Mouse (Mus musculus) adrenal gland, postnatal 0 days (tissue): ENCODE data around the gene Efs. TPM values are rescaled to one million over a fixed set of nuclear protein-coding genes. Genes with fewer than 3 reads are reported as not detected.

Source experiments
- microRNA-seq: library from miRNA; unstranded; fragments of <30 nt; microRNA quantifications from one replicate; pipeline ENCODE4, GENCODE M21; 2016; ENCODE audit warnings: borderline replicate concordance; ENCODE audit not compliant: insufficient number of aligned reads
- polyA plus RNA-seq: library from polyadenylated mRNA; unstranded; fragments of >200 nt; fragmentation: Nextera tagmentation; extraction: Ambion mirVana; gene quantifications from 2 replicates; pipeline ENCODE4 v1.2.1, GENCODE M21; 2015

Gene Efs
- polyA plus RNA-seq = 10.4 and 13.2 TPM in 2 replicates

DNA sequence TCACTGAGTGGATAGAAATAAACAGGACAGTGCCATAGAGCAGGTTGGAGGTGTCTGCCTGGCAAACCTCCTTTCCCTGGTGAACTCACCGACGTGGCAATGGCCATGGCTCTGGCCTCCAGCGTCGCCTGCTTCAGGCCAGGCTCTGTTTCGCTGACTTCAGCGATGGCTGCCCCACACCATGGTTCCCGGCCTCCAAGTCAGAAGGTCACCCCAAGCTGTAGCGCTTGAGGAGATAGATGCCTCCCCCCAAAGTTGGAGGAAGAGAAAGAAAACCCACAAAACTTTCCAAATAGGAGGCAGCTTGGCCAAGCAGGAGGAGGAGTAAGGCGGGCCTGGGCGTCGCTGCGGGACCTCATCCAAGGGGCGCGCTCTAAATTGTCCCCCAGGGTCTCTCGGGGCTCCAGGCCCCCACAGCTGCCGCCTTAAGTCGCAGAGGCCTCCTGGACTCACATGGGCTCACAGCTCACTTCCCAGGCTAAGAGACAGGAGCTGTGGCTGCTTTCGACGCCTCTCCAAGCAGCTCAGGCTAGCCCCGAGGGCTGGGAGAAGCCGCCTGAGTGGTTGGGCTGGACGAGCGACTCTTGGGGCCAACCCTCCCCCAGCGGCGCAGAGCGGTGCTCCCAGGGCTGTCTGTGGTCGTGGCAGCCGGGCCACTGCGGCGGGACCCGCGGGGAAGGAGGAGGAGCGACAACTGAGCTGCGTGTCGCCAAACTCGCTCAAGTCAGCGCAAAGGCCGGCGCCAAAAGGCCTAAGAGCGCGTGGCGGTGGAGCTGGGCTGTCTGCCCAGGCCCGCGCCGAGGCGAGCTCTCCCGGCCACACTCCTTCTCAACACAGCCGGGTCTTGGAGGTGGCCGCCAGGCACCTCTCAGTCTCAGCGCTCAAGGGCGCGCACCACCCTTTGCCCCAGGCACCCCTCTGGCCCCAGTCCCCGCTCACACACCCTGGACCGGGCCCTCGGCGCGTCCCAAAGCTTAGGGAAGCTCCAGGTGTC is at the start of gene Efs:
TSS of gene Efs (minus strand) at position 778 of the 994 bp plus-strand sequence.

DNA sequence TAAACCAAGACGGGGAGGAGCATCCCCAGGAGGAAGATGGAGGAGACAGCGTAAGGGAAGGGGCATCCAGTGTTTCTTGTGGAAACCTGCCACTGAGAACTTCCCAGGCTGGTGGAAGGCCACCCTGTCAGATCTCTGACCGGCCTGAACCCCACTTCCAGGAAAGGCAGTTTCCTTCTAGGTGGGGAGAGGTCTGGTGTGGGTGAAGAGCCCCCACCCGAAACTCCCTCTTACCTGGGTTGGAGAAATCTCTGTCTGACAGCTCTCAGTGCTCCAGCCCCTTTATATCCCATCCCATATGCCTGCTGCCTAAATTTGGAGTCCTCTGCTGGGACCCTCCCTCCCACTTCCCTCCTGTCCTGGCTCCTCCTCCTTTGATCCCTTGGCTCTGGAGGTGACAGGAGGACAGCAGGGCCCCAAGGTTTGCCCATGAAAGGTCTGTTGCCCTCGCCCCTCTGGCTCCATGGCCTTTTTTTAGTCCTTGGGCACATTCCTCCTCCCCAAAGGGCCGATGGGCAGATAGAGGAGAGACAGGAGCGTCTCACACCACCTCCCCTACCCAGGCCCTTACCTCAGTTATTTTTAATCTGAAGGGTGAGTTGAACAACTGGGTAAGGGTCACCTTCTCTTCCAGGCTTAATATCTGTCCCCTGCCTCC is 40.5 kb upstream of the Efs start, which contains the start of gene Myh6:
TSS of gene Myh6 (minus strand) at position 608 of the 658 bp plus-strand sequence.

GRCm38 (mm10) chr14:54935904-54936830 is 10.2 kb upstream of the Efs start, which contains the start of gene Cmtm5:
TSS of gene Cmtm5 (plus strand) at chr14:54936261.

DNA sequence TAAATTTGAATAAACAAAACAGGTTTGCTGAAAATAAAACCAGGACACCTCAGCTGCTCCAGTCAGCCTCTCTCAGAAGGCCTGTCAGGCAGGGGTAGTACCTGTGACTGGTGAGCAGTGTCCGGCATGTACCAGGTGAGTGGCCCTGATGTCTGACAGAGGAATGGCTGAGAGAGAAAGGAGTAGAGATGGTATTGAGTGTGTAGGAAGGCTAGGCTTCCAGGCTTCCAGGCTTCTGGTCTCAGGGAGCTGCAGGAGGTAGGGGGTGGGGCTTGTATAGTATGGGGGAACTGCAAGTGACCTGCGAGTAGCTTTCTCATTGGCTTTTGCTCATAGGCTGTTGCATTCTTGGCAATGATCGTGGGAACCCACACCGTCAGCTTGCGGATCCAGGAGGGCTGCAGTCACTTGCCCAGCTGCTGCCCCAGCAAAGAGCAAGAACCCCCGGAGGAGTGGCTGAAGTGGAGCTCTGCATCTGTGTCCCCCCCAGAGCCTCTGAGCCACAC is 6.8 kb upstream of the Efs start, which contains the start of gene Il25:
TSS of gene Il25 (plus strand) at position 51 of the 506 bp plus-strand sequence.

DNA sequence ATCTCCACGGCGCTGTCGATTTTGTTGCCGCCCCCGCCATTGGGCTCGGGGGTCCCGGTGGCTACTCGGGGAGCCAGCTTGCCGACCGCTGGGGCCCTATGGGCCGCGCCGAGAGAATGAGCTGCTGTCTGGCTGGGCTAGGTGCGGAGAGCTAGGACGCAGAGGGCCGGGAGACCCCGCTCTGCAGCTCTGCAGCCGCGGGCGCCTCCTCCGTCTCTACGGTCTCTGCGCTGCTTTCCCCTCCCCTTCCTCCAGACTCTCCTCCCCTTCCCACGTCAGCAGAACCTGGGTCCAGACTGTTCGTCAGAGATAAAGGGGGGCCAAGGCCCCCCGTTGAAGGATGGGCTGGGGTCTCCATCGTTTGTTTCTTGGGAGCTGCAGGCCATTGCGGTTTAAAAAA is 13.0 kb downstream of the Efs start, which contains the start of gene Slc22a17:
TSS of gene Slc22a17 (minus strand) at position 247 of the 400 bp plus-strand sequence.

GRCm38 (mm10) chr14:54892200-54892599 is 33.7 kb downstream of the Efs start, which contains the start of gene Pabpn1:
TSS of gene Pabpn1 (plus strand) at chr14:54892500.

DNA sequence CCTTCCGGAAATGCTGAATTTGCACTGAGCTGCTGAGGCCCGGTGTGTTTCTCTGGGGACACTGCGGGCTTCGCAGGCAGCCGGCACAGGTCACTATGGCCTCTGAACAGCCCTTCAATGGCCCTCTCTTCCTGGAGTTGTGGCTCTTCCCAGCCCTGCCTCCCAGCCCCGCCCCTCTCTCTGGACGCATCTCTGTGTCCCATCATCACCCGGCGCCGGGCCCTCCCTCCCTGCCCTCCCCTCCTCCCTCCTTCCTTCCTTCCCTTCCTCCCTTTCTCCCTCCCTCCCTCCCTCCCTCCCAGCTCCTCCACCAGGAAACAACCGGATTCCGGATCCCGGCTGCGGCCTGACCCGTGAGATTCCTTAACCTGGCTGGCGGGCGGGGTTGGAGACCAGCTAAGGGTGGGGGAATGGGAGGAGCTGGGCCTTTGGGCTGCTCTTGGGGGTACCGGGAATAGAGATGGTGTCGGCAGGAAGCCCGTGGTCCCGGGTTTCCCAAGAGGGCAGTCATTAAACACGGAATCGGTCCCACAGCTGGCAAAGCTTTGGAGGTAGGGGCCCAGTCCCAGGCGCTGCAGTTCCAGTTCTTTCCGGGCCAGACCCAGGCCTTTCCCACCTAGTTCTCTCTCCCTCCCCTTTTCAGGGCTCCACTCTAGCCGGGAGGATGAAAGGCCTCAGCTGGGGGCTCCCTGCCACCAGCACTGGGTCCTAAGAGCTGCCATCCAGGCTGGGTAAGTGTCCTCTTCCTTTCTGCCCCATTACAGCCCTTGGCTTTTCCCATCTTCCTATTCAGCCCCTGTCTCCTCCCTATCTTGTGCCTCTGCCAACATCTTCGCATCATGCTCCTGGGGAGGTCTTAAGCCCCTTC is 42.5 kb downstream of the Efs start, which contains the start of the genes Bcl2l2 and Gm20521:
TSS of gene Bcl2l2 (plus strand) at position 224 of the 868 bp plus-strand sequence.
TSS of gene Gm20521 (plus strand) at position 288 of the 868 bp plus-strand sequence.

DNA sequence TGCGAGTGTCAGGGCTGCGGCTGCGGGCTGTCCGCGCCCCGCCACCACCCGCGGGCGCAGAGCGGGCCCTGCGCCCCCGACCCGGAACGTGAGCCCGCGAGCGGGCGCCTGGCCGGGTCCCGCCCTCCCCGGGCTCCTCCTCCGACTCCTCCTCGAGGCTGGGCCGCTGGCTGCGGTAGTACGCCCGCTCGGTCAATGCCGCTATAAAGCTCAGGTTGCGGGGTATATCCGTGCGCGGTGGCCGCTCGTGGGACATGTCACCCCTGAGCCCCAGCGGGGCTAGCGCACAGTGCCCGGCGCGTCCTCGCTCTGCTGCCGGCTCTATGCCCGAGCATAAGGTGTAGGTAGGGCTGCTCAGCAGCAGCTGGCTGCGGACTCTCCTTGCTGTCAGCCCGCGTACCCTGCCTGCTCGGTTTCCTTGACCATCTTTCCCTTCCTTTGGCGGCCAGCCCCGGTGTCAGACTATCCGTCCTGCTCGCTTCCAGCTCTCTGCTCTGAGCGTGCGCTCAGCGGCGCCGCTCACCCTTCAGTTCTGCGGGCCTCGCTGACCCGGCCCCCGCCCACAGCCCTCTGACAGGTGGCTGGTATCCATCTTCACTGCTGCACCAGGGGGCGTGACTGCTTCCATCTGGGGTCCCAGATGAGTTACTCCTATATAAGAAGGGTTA is 48.7 kb downstream of the Efs start, which contains the start of gene Ppp1r3e:
TSS of gene Ppp1r3e (minus strand) at position 503 of the 668 bp plus-strand sequence.

DNA sequence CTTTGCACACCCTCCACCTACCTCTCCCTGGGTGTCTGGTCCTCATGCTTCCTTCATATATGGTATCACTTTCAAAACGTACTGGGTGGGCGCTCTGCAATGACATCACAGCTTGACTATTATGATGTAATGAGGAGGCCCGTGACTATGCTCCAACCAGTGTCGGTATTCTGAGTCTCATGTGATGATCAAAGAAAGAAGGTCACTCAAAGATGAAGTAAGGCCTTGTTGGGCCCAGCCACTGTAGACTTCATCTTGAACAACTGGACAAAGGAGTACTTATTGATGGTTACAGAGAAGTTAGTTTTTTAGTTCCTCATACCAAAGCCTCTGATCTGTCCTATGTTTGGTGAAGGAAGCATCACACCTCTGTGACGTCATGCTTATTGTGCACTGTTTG is 55.1 kb downstream of the Efs start, which contains the start of gene Homez:
TSS of gene Homez (minus strand) at position 101 of the 400 bp plus-strand sequence.

Small RNA genes lying within 50 kb of the gene (microRNA-seq; reads per million reads assigned to microRNA genes)
- gene Mir208a = not detected
- gene Mir208b = 4.2 reads per million, percentile 3 among the genes with 10 or more reads in this experiment

Other genes starting within 250 kb of the Efs start
- 88.8 and 106 TPM in 2 replicates for gene 1700123O20Rik, start 239.9 kb downstream of the Efs start, polyA plus RNA-seq
- gene Acin1, start 239.2 kb downstream of the Efs start, polyA plus RNA-seq = 49.4 and 65.2 TPM in 2 replicates
- gene Gm29776, start 227.3 kb downstream of the Efs start, polyA plus RNA-seq = 0.11 and 0.19 TPM in 2 replicates
- gene Cebpe, start 214.0 kb downstream of the Efs start, polyA plus RNA-seq = 0.77 and 1.2 TPM in 2 replicates
- 16.5 and 30.8 TPM in 2 replicates for gene Slc7a8, start 144.2 kb downstream of the Efs start, polyA plus RNA-seq
- 1.1 and 1.5 TPM in 2 replicates for gene Rnf212b, start 112.0 kb downstream of the Efs start, polyA plus RNA-seq
- gene Homez, start 55.2 kb downstream of the Efs start, polyA plus RNA-seq = 5.6 and 9.5 TPM in 2 replicates
- 1.6 and 1.8 TPM in 2 replicates for gene Ppp1r3e, start 48.6 kb downstream of the Efs start, polyA plus RNA-seq
- 3.2 and 4.3 TPM in 2 replicates for gene Bcl2l2, start 42.7 kb downstream of the Efs start, polyA plus RNA-seq
- 2.8 TPM in 1 of 2 replicates, not detected in the other for gene Gm20521, start 42.7 kb downstream of the Efs start, polyA plus RNA-seq
- gene Pabpn1, start 33.6 kb downstream of the Efs start, polyA plus RNA-seq = 56.6 and 88.0 TPM in 2 replicates
- 47.4 and 48.2 TPM in 2 replicates for gene Slc22a17, start 13.0 kb downstream of the Efs start, polyA plus RNA-seq
- 0.32 TPM in 1 of 2 replicates, not detected in the other for gene Il25, start 6.6 kb upstream of the Efs start, polyA plus RNA-seq
- gene Cmtm5, start 10.1 kb upstream of the Efs start, polyA plus RNA-seq = 5.5 and 12.5 TPM in 2 replicates
- 1.1 and 3.5 TPM in 2 replicates for gene Myh6, start 40.8 kb upstream of the Efs start, polyA plus RNA-seq
- gene Gm17428, start 50.8 kb upstream of the Efs start, polyA plus RNA-seq = not detected in 2 replicates
- gene Myh7, start 68.5 kb upstream of the Efs start, polyA plus RNA-seq = 1.7 and 2.2 TPM in 2 replicates
- 77.4 and 82.0 TPM in 2 replicates for gene Ngdn, start 89.3 kb upstream of the Efs start, polyA plus RNA-seq
- gene Zfhx2, start 166.2 kb upstream of the Efs start, polyA plus RNA-seq = 4.4 and 6.0 TPM in 2 replicates
- 13.7 and 16.6 TPM in 2 replicates for gene Thtpa, start 168.7 kb upstream of the Efs start, polyA plus RNA-seq
- 10.0 and 17.4 TPM in 2 replicates for gene Ap1g2, start 180.5 kb upstream of the Efs start, polyA plus RNA-seq
- 3.6 and 7.0 TPM in 2 replicates for gene Jph4, start 190.8 kb upstream of the Efs start, polyA plus RNA-seq